Comparison of ENCODE assay signal across 8 mouse cellular contexts in genomic region chr7:126200178-126200996, GRCm38 (mm10). TPM values are rescaled to one million over a fixed set of nuclear protein-coding genes. Genes with fewer than 3 reads are reported as not detected.
DNase-seq lines count a peak whose midpoint lies in the region; ATAC-seq and TF ChIP-seq lines count a peak whose summit lies in the region.

Gene Xpo6 (minus strand): TSS chr7:126200501.

- H3K27ac ChIP-seq in embryonic facial prominence, embryonic 13.5 days = peak within 1 kb of the TSS; percentile 88
- H3K27ac ChIP-seq in heart, adult 2 months = peak within 1 kb of the TSS; percentile 86
- peak within 1 kb of the TSS; percentile 80 for H3K27ac ChIP-seq in limb, embryonic 13.5 days
- H3K27ac ChIP-seq in midbrain, embryonic 16.5 days (ENCODE audit: low read length) = peak within 1 kb of the TSS; percentile 89

- peaks cover 1% of the 10 kb centered on the region; the same call in 1 of the 2 replicates for H3K79me2 ChIP-seq in heart, adult 2 months (replicated peaks; ENCODE audit: control insufficient read depth, insufficient read depth, low read length)

- peaks cover 16% of the 10 kb centered on the region for H3K4me1 ChIP-seq in embryonic facial prominence, embryonic 13.5 days
- H3K4me1 ChIP-seq in heart, adult 2 months (ENCODE audit: control insufficient read depth, insufficient read depth, low read length) = peaks cover 4% of the 10 kb centered on the region
- H3K4me1 ChIP-seq in limb, embryonic 13.5 days = peaks cover 15% of the 10 kb centered on the region
- H3K4me1 ChIP-seq in midbrain, embryonic 16.5 days (ENCODE audit: control insufficient read depth, insufficient read depth, low read length) = peaks cover 28% of the 10 kb centered on the region

- ATAC-seq in embryonic facial prominence, embryonic 13.5 days (ENCODE audit: insufficient number of reproducible peaks, insufficient read depth, low FRiP score, low TSS enrichment, low read depth) = peak; percentile 88
- ATAC-seq in limb, embryonic 13.5 days (ENCODE audit: low FRiP score, low read depth) = peak; percentile 94
- peak; percentile 97 for ATAC-seq in midbrain, embryonic 16.5 days

- H3K9me3 ChIP-seq in embryonic facial prominence, embryonic 13.5 days = no peaks in the 10 kb centered on the region
- no peaks in the 10 kb centered on the region for H3K9me3 ChIP-seq in limb, embryonic 13.5 days
- no peaks in the 10 kb centered on the region for H3K9me3 ChIP-seq in midbrain, embryonic 16.5 days (replicated peaks; ENCODE audit: control insufficient read depth, low read length, poor library complexity, severe bottlenecking)

- no peak for TF ChIP-seq POLR2A in heart, adult 2 months (IDR thresholded peaks at IDR 0.05; ENCODE audit: insufficient read depth, low read depth, low read length)

- no peaks in the 10 kb centered on the region for H3K27me3 ChIP-seq in embryonic facial prominence, embryonic 13.5 days
- no peaks in the 10 kb centered on the region for H3K27me3 ChIP-seq in heart, adult 2 months (ENCODE audit: control insufficient read depth, insufficient read depth, low read length)
- no peaks in the 10 kb centered on the region for H3K27me3 ChIP-seq in limb, embryonic 13.5 days
- H3K27me3 ChIP-seq in midbrain, embryonic 16.5 days (ENCODE audit: control insufficient read depth, insufficient read depth, low read depth, low read length) = no peaks in the 10 kb centered on the region

- no peaks in the 10 kb centered on the region for H3K36me3 ChIP-seq in embryonic facial prominence, embryonic 13.5 days
- no peaks in the 10 kb centered on the region for H3K36me3 ChIP-seq in heart, adult 2 months (ENCODE audit: control insufficient read depth, insufficient read depth, low read length)
- H3K36me3 ChIP-seq in limb, embryonic 13.5 days = no peaks in the 10 kb centered on the region
- no peaks in the 10 kb centered on the region for H3K36me3 ChIP-seq in midbrain, embryonic 16.5 days (ENCODE audit: control insufficient read depth, insufficient read depth, low read length)

- H3K9ac ChIP-seq in embryonic facial prominence, embryonic 13.5 days = peak within 1 kb of the TSS; percentile 97
- H3K9ac ChIP-seq in heart, adult 2 months (ENCODE audit: low read depth, low read length) = peak within 1 kb of the TSS; percentile 83
- H3K9ac ChIP-seq in limb, embryonic 13.5 days = peak within 1 kb of the TSS; percentile 99
- H3K9ac ChIP-seq in midbrain, embryonic 16.5 days (ENCODE audit: low read depth, low read length) = peak within 1 kb of the TSS; percentile 98

- peak within 1 kb of the TSS; percentile 83 for H3K4me2 ChIP-seq in embryonic facial prominence, embryonic 13.5 days
- H3K4me2 ChIP-seq in limb, embryonic 13.5 days (replicated peaks) = peak within 1 kb of the TSS; percentile 82
- H3K4me2 ChIP-seq in midbrain, embryonic 16.5 days (ENCODE audit: low read length) = peak within 1 kb of the TSS; percentile 87

- 1% methylated on average over 55 of the region's 57 CpGs for WGBS in embryonic facial prominence, embryonic 13.5 days
- under 1% methylated on average over 55 of the region's 57 CpGs for WGBS in heart, adult 2 months
- WGBS in limb, embryonic 13.5 days = under 1% methylated on average over 57 of the region's 57 CpGs
- WGBS in midbrain, embryonic 16.5 days = under 1% methylated on average over 52 of the region's 57 CpGs

- no peak for TF ChIP-seq EP300 in heart, adult 2 months (IDR thresholded peaks at IDR 0.05; ENCODE audit: insufficient read depth, low read depth, low read length)

- DNase-seq in 3134 (ENCODE audit: extremely low read depth, insufficient read length, low spot score) = peak; percentile 93
- DNase-seq in adrenal gland, postnatal 36 days = peak; percentile 97 to 99
- DNase-seq in heart, adult 2 months = peak; percentile 94 to 95
- peak; percentile 94 to 95 for DNase-seq in kidney, adult 8-10 months
- peak; percentile 90 to 99 for DNase-seq in spleen, postnatal 10 days (ENCODE audit: low spot score in 2 of 2)

- intact Hi-C loops in heart, adult 2 months (cut with DNase I) = no loop called here

- peak within 1 kb of the TSS; percentile 96 for H3K4me3 ChIP-seq in embryonic facial prominence, embryonic 13.5 days
- H3K4me3 ChIP-seq in heart, adult 2 months = peak within 1 kb of the TSS; percentile 84
- H3K4me3 ChIP-seq in limb, embryonic 13.5 days = peak within 1 kb of the TSS; percentile 97
- peak within 1 kb of the TSS; percentile 94 for H3K4me3 ChIP-seq in midbrain, embryonic 16.5 days (ENCODE audit: low read depth, low read length)

- peak; percentile 27 for TF ChIP-seq CTCF in heart, adult 2 months (IDR thresholded peaks at IDR 0.05)

RNA-seq across cellular contexts. Expression of gene Xpo6, which starts in this region (rescaled TPM):
- total RNA-seq in adrenal gland, postnatal 36 days (2021) = 10 to 100 TPM; 87.8 to 89.1 TPM
- 59.0 and 60.5 TPM in 2 replicates for polyA plus RNA-seq in embryonic facial prominence, embryonic 13.5 days (2015; fragmentation: Nextera tagmentation; extraction: Ambion mirVana)
- 10 to 100 TPM; 16.5 to 16.8 TPM for total RNA-seq in heart, adult 2 months (2021)
- polyA plus RNA-seq in heart, adult 2 months (2012; rRNA removed) = 133 and 148 TPM in 2 replicates
- 53.3 and 54.4 TPM in 2 replicates for polyA plus RNA-seq in limb, embryonic 13.5 days (2015; fragmentation: Nextera tagmentation; extraction: Ambion mirVana)
- polyA plus RNA-seq in midbrain, embryonic 16.5 days (2015; fragmentation: Nextera tagmentation; extraction: Ambion mirVana) = 49.7 and 51.0 TPM in 2 replicates

Comparison
In these comparisons a context has a peak if more than half of its experiments do, and no peak if none do; other contexts are left out.
1. Peak in every context shown above with its lines: DNase-seq, ATAC-seq, H3K4me3 ChIP-seq and H3K27ac ChIP-seq.
2. RNA of gene Xpo6 (total RNA-seq): 87.8 to 89.1 TPM in adrenal gland, postnatal 36 days; 16.5 to 16.8 TPM in heart, adult 2 months; every median in the first group is over 4 times any median in the second.